Mouse (Mus musculus) macrophage (primary cell): ENCODE results near the gene Syt7. TPM values are rescaled to one million over a fixed set of nuclear protein-coding genes. Genes with fewer than 3 reads are reported as not detected.
A peak's percentile ranks its signal among the peaks of the same experiment; 100 is the strongest.

Experiments used
- H3K27ac ChIP-seq: fragments of 350-480 bp; formaldehyde crosslinking; 2 replicates; pipeline ENCODE4 v1.9.0; 2021
- H3K36me3 ChIP-seq: fragments of 350-480 bp; formaldehyde crosslinking; 2 replicates; pipeline ENCODE4 v1.9.0; 2021; ENCODE audit errors: inconsistent target
- H3K4me3 ChIP-seq: fragments of 350-480 bp; formaldehyde crosslinking; 2 replicates; pipeline ENCODE4 v1.9.0; 2021; ENCODE audit errors: inconsistent target
- H3K79me2 ChIP-seq: fragments of 350-480 bp; formaldehyde crosslinking; 2 replicates; pipeline ENCODE4 v1.9.0; 2021; ENCODE audit errors: inconsistent target
- WGBS: methylation state at CpG from one replicate; pipeline ENCODE4 v1.1.7; 2026; ENCODE audit warnings: inconsistent platforms; ENCODE audit not compliant: missing documents; 5-methylcytosine and 5-hydroxymethylcytosine counted together
- polyA plus RNA-seq: library from polyadenylated mRNA; stranded (reverse); fragments of 250-400 nt; gene quantifications from 3 replicates; pipeline ENCODE4 v1.2.4, GENCODE M21; 2018; ENCODE audit warnings: inconsistent platforms

The Syt7 gene
- polyA plus RNA-seq, 1 experiment from 2014 or later: not detected

GRCm38 (mm10) chr19:10486264-10486738 lies 97.4 kb downstream of the Syt7 start:
- no peaks in the 10 kb centered on the region for H3K79me2 ChIP-seq
- H3K4me3 ChIP-seq: no peak overlapping the region
- no peaks in the 10 kb centered on the region for H3K36me3 ChIP-seq
- no peak overlapping the region for H3K27ac ChIP-seq
- 30% methylated on average over 9 of the region's 9 CpGs for WGBS

DNA sequence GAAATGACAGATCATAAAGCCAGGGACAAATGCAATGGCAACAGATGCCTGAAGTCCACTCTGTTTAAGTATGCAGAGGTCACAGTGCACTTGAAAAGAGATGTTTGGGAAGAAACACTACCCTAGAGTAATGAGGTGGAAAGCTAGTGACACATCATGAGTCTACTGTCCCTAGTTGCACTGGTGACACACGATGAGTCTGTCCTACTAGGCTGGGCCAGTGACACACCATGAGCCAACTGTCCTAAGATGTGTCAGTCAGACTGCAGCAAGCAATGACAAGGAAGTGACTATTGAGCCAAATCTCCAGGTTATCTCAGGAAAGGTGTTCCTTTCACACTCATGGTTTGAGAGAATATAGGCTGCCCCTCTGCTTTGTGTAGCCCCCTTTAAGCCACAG lies 106.8 kb downstream of the Syt7 start:
- Histone ChIP-seq H3K27ac (no peak overlapping the region), H3K4me3 (no peak overlapping the region), H3K36me3 (peaks cover 13% of the 10 kb centered on the region), H3K79me2 (no peaks in the 10 kb centered on the region)
- 90% methylated on average over 1 of the region's 1 CpGs for WGBS

DNA sequence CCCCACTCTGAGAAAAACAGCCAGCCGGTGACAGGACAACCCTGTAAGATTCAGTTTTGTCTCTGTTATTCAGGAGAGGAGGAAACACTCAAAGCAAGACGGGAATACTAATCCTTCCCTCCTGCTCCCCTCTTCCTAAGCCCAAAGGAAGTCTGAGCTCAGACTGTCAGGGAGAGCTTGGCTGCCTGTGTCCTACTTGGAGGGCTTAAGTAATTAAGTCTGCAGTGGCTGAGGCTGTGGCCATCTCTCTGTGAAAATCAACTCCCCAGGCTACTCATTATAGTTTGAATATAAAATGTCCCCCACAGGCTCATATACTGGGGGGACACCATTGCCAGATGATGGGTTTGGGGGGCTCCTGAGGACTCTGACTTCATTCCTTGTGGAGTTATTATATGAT lies 108.1 kb downstream of the Syt7 start:
- peaks cover 26% of the 10 kb centered on the region for H3K36me3 ChIP-seq
- 89% methylated on average over 2 of the region's 2 CpGs for WGBS
- H3K4me3 ChIP-seq: no peak overlapping the region
- H3K27ac ChIP-seq: peak overlapping the region; percentile 37; the same call in 1 of the 2 replicates
- no peaks in the 10 kb centered on the region for H3K79me2 ChIP-seq

DNA sequence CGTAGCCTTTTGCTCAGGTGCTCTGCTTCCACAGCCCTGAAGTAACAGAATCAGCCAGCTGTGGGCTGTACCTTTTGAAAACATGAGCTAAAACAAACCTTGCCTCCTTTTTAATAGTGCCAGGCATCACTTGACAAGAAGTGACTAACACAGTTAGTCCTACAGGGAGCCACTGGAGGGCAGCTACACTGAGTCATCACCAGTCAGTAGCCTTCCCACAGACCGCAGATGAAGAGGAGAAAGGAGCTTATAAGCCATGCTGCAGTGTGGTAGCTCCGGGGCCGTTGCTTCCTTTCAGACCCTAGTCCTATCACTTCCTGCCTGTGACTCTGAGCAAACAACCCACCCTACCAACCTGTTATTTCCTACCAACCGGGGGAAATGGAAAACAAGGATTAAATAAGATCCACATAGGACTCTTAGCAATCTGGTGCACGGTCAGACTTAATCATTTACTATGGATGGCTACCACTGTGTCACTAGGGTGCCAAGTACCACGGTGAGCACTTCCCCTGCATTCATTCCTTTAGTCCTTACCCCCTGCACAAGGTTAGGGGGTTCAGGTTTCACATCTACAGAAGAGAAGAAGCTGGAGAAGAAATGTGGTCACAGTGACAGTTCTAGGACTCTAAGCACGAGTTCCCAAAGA lies 108.7 kb downstream of the Syt7 start:
- Histone ChIP-seq H3K27ac (peak overlapping the region; percentile 37), H3K36me3 (peaks cover 31% of the 10 kb centered on the region), H3K4me3 (no peak overlapping the region), H3K79me2 (no peaks in the 10 kb centered on the region)
- WGBS: 25% methylated on average over 8 of the region's 8 CpGs

DNA sequence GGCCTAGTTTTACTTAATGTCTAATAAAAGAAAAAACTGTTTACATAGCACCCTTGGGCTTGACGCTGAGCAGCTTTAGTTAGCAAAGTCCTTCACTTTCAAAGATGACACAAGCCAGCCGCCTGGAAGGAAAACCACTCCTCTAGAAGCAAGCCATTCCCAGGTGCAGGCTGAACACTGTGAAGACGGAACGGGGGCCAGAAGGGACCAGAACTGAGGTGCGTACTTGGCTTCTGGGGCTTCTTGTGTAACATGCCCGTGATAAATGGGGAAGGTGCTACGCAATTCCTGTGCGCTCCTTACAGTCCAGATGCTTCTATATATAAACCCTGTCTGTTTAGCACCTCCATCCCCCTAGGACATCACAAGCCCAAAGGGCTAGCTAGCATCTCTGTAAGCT lies 111.7 kb downstream of the Syt7 start:
- Histone ChIP-seq H3K27ac (no peak overlapping the region), H3K79me2 (no peaks in the 10 kb centered on the region), H3K4me3 (no peak overlapping the region), H3K36me3 (peaks cover 38% of the 10 kb centered on the region)
- WGBS: 94% methylated on average over 8 of the region's 8 CpGs

- Histone ChIP-seq H3K27ac (no peak overlapping the region), H3K36me3 (peaks cover 45% of the 10 kb centered on the region), H3K79me2 (no peaks in the 10 kb centered on the region), H3K4me3 (no peak overlapping the region)
- WGBS: 41% methylated on average over 4 of the region's 4 CpGs
Measured at GRCm38 (mm10) chr19:10502571-10502970, 113.7 kb downstream of the Syt7 start.

Other genes with a start within 250 kb of the Syt7 start
- 63.4 to 93.5 TPM (median 74.9 TPM) in 3 replicates for gene Fads1, start 206.2 kb upstream of the Syt7 start, polyA plus RNA-seq
- gene Tmem258, start 185.1 kb upstream of the Syt7 start, polyA plus RNA-seq: 135 to 169 TPM (median 137 TPM) in 3 replicates
- 13.8 to 52.7 TPM (median 20.3 TPM) in 3 replicates for gene Fen1, start 184.9 kb upstream of the Syt7 start, polyA plus RNA-seq
- 0.08 to 0.37 TPM (median 0.17 TPM) in 3 replicates for gene Myrf, start 148.3 kb upstream of the Syt7 start, polyA plus RNA-seq
- 2.2 to 3.9 TPM (median 2.9 TPM) in 3 replicates for gene Dagla, start 84.2 kb upstream of the Syt7 start, polyA plus RNA-seq
- 0.09 to 0.19 TPM in 2 of 3 replicates, not detected in the other for gene Lrrc10b, start 68.4 kb downstream of the Syt7 start, polyA plus RNA-seq
- gene Ppp1r32, start 93.8 kb downstream of the Syt7 start, polyA plus RNA-seq: 0.19 TPM in 1 of 3 replicates, not detected in the others
- gene Cpsf7, start 136.2 kb downstream of the Syt7 start, polyA plus RNA-seq: 23.4 to 32.9 TPM (median 25.6 TPM) in 3 replicates
- 47.5 to 57.7 TPM (median 49.5 TPM) in 3 replicates for gene Sdhaf2, start 137.1 kb downstream of the Syt7 start, polyA plus RNA-seq
- gene Tmem216, start 167.1 kb downstream of the Syt7 start, polyA plus RNA-seq: 1.4 to 5.1 TPM (median 2.8 TPM) in 3 replicates
- 12.4 to 32.0 TPM (median 13.9 TPM) in 3 replicates for gene Cyb561a3, start 188.1 kb downstream of the Syt7 start, polyA plus RNA-seq
- gene Tmem138, start 188.3 kb downstream of the Syt7 start, polyA plus RNA-seq: 3.3 to 5.6 TPM (median 3.4 TPM) in 3 replicates
- gene Ddb1, start 216.2 kb downstream of the Syt7 start, polyA plus RNA-seq: 113 to 146 TPM (median 129 TPM) in 3 replicates
- gene Tkfc, start 216.6 kb downstream of the Syt7 start, polyA plus RNA-seq: 5.9 to 8.3 TPM (median 7.5 TPM) in 3 replicates
- not detected in 3 replicates for gene Vwce, start 245.1 kb downstream of the Syt7 start, polyA plus RNA-seq